Mouse (Mus musculus) limb, embryonic 10.5 days (tissue): ENCODE measurements around the gene Krtap10-10. TPM values are rescaled to one million over a fixed set of nuclear protein-coding genes. Genes with fewer than 3 reads are reported as not detected.
A peak's percentile ranks its signal among the peaks of the same experiment; 100 is the strongest.

Source experiments
- DNase-seq: peaks from one replicate; pipeline ENCODE4 v3.0.0-alpha.2; 2017; ENCODE audit warnings: low spot score
- H3K27ac ChIP-seq: fragments of 300-500 bp; sonication (generic); 2 replicates; pipeline ENCODE4 v1.5.1; 2016; ENCODE audit warnings: mild to moderate bottlenecking
- H3K27me3 ChIP-seq: fragments of 300-500 bp; sonication (generic); 2 replicates; pipeline ENCODE4 v1.6.1; 2016; ENCODE audit warnings: low read depth, mild to moderate bottlenecking; ENCODE audit not compliant: poor library complexity, severe bottlenecking
- H3K36me3 ChIP-seq: fragments of 300-500 bp; sonication (generic); 2 replicates; pipeline ENCODE4 v1.6.1; 2016; ENCODE audit warnings: mild to moderate bottlenecking, moderate library complexity
- H3K4me1 ChIP-seq: fragments of 300-500 bp; sonication (generic); 2 replicates; pipeline ENCODE4 v1.6.1; 2016
- H3K4me3 ChIP-seq: fragments of 300-500 bp; sonication (generic); 2 replicates; pipeline ENCODE4 v1.5.1; 2016; ENCODE audit warnings: mild to moderate bottlenecking, moderate library complexity
- H3K9me3 ChIP-seq: fragments of 300-500 bp; sonication (generic); replicated peaks from 2 replicates; pipeline ENCODE4 v1.6.1; 2016; ENCODE audit warnings: mild to moderate bottlenecking
- WGBS: fragments of 180-500 bp; shearing (Covaris S2); methylation state at CpG from one replicate; pipeline ENCODE4 v1.1.7; 2016; 5-methylcytosine and 5-hydroxymethylcytosine counted together
- polyA plus RNA-seq: library from polyadenylated mRNA; unstranded; fragments of >200 nt; fragmentation: Nextera tagmentation; extraction: Ambion mirVana; gene quantifications from 2 replicates; pipeline ENCODE4 v1.2.1, GENCODE M21; 2016

Gene Krtap10-10
- polyA plus RNA-seq, 1 experiment from 2014 or later = not detected

DNA sequence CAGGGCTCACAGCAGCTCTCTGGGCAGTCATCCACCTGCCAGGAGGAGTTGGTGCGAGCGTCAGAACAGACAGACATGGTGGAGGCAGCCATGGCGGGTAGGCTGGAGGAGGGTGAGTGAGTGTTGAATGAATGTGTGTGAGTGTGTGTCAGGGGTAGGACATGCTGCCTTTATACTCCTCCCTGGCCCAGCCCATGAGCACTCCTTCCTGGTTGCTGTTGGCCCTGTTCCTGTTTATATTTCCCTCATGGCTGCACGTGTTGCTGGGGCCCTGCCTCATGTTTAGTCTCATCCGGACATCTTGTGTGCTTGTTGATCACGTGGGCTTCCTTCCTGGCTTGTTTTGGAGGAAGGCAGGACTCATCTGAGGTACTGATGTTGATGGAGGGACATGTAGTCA, 8.8 kb upstream of the Krtap10-10 start, which contains the start of gene Krtap10-4:
Krtap10-4 (minus strand) TSS at position 145 of the 400 bp plus-strand sequence.
- Histone ChIP-seq H3K27ac (no peak within 1 kb of the TSS), H3K4me1 (0 out of 2 replicates have a peak, but pooled peaks cover 3% of the 10 kb centered on the region), H3K36me3 (no peaks in the 10 kb centered on the region), H3K27me3 (no peaks in the 10 kb centered on the region), H3K9me3 (no peaks in the 10 kb centered on the region), H3K4me3 (no peak within 1 kb of the TSS)
- 84% methylated on average over 6 of the region's 6 CpGs for WGBS
- no peak for DNase-seq

DNA sequence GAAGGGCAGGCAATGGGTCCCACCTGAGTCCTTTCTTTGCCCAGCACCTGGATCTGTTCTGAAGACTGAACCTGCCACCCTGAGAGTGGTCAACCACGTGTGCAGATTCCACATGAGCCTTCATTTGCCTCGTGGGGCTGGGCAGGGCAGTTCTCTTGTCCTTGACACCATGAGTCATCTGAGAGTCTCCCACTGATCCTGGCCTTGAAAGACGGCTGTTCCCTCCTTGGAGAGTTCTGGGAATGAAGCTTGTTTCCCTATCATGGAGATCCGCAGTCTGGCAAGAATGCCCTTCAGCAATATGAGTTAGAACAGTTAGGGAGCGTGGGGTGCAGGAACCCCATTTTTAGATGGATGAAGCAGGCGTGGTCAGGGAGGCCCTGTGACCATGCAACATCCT, 3.3 kb downstream of the Krtap10-10 start:
- no peaks in the 10 kb centered on the region for H3K36me3 ChIP-seq
- 86% methylated on average over 6 of the region's 6 CpGs for WGBS
- no peak overlapping the region for H3K27ac ChIP-seq
- H3K27me3 ChIP-seq = no peaks in the 10 kb centered on the region
- DNase-seq = no peak
- no peaks in the 10 kb centered on the region for H3K4me1 ChIP-seq
- H3K9me3 ChIP-seq = no peaks in the 10 kb centered on the region; the same call in 1 of the 2 replicates
- H3K4me3 ChIP-seq = no peak overlapping the region

DNA sequence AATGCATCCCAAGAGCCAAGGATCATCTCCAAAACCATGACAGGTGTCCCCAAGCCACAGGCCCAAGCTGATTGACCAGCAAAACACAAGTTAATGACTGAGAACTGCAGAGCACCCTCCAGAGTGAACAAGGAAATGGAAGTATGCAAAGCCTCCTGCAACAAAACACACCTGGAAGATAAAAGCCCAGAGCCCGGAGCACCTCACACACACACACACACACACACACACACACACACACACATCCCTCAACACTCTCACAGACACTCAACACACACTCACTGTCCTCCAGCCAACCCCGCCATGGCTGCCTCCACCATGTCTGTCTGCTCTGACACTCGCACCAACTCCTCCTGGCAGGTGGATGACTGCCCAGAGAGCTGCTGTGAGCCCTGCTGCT, 10.8 kb downstream of the Krtap10-10 start, which contains the start of gene Gm36176:
Gm36176 (plus strand) TSS at position 301 of the 400 bp plus-strand sequence.
- Histone ChIP-seq H3K4me3 (no peak within 1 kb of the TSS), H3K36me3 (no peaks in the 10 kb centered on the region), H3K9me3 (no peaks in the 10 kb centered on the region; the same call in 1 of the 2 replicates), H3K4me1 (no peaks in the 10 kb centered on the region), H3K27me3 (no peaks in the 10 kb centered on the region), H3K27ac (no peak within 1 kb of the TSS)
- no peak for DNase-seq
- 73% methylated on average over 3 of the region's 3 CpGs for WGBS

DNA sequence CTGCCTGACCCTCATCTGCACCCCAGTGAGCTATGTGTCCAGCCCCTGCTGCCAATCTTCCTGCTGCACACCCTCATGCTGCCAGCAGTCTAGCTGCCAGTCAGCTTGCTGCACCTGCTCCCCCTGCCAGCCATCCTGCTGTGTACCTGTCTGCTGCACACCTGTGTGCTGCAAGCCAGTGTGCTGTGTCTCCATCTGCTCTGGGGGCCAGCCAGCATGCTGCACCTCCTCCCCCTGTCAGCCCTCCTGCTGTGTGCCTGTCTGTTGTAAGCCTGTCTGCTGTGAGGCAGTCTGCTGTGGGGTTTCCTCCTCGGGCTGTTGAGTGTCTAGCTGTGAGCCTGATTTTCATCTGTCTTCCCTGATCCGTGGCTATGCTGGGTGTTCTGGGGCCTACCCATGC, 11.2 kb downstream of the Krtap10-10 start:
- Histone ChIP-seq H3K27ac (no peak overlapping the region), H3K4me3 (no peak overlapping the region), H3K27me3 (no peaks in the 10 kb centered on the region), H3K36me3 (no peaks in the 10 kb centered on the region), H3K9me3 (no peaks in the 10 kb centered on the region; the same call in 1 of the 2 replicates), H3K4me1 (no peaks in the 10 kb centered on the region)
- DNase-seq = no peak
- WGBS = 26% methylated on average over 2 of the region's 2 CpGs

DNA sequence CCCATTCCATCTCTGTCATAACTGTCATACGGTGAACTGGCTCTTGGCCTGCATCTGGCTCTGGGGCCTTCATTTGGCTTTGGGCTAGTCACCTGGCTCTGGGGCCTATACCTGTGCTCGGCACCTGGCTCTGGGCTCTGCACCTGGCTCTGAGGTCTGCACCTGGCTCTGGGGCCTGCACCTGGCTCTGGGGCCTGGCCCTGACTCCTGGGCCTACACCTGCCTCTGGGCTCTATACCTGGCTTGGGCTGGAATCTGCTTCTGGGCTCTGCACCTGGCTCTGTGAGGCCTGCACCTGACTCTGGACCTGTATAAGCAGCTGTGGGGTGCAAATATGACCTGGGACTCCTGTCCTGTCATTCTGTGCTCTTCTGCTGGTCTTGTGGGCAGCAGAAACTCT, 11.8 kb downstream of the Krtap10-10 start:
- Histone ChIP-seq H3K27me3 (no peaks in the 10 kb centered on the region), H3K9me3 (no peaks in the 10 kb centered on the region; the same call in 1 of the 2 replicates), H3K27ac (no peak overlapping the region), H3K36me3 (no peaks in the 10 kb centered on the region), H3K4me1 (no peaks in the 10 kb centered on the region), H3K4me3 (no peak overlapping the region)
- 90% methylated on average over 2 of the region's 2 CpGs for WGBS
- no peak for DNase-seq

DNA sequence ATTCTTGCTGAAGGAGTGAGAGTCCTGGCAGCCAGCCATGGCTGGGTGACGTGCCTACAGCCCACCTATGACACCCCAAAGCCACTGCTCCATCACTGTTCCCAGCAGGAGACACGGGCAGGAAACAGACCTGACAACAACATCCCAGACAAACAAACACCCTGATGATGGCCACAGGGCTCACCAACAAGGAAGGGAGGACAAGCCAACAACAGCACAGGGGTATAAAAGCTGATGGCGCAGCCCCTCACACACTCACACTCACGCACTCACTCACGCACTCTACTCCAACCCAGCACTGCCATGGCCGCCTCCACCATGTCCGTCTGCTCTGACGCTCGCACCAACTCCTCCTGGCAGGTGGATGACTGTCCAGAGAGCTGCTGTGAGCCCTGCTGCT, 16.8 kb downstream of the Krtap10-10 start, which contains the start of gene Gm10318:
Gm10318 (plus strand) TSS at position 301 of the 400 bp plus-strand sequence.
- H3K4me1 ChIP-seq = 0 out of 2 replicates have a peak, but pooled peaks cover 2% of the 10 kb centered on the region
- no peaks in the 10 kb centered on the region for H3K9me3 ChIP-seq
- WGBS = 74% methylated on average over 9 of the region's 9 CpGs
- DNase-seq = no peak
- H3K27ac ChIP-seq = no peak within 1 kb of the TSS
- H3K27me3 ChIP-seq = no peaks in the 10 kb centered on the region
- H3K36me3 ChIP-seq = no peaks in the 10 kb centered on the region
- no peak within 1 kb of the TSS for H3K4me3 ChIP-seq

DNA sequence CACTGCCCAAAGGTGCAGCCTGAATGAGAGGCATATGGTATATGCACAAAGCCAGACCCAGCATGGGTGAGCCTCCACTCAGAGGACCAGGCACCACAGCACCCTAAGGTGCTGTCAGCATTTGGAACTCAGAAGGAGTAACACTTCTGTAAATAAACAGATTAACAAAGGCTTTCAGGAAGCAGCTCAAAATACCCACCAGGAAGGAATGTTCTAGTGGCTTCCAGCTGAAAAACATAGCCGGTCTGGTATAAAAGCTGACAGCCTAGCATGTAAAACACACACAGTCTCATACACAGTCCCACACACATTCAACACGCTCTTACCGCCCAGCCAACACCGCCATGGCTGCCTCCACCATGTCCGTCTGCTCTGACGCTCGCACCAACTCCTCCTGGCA, 25.9 kb downstream of the Krtap10-10 start, which contains the start of gene Gm3285:
Gm3285 (plus strand) TSS at position 301 of the 400 bp plus-strand sequence.
- Histone ChIP-seq H3K4me1 (peaks cover 13% of the 10 kb centered on the region), H3K27me3 (no peaks in the 10 kb centered on the region), H3K9me3 (no peaks in the 10 kb centered on the region), H3K4me3 (no peak within 1 kb of the TSS), H3K36me3 (no peaks in the 10 kb centered on the region), H3K27ac (no peak within 1 kb of the TSS)
- 57% methylated on average over 7 of the region's 7 CpGs for WGBS
- DNase-seq = no peak

DNA sequence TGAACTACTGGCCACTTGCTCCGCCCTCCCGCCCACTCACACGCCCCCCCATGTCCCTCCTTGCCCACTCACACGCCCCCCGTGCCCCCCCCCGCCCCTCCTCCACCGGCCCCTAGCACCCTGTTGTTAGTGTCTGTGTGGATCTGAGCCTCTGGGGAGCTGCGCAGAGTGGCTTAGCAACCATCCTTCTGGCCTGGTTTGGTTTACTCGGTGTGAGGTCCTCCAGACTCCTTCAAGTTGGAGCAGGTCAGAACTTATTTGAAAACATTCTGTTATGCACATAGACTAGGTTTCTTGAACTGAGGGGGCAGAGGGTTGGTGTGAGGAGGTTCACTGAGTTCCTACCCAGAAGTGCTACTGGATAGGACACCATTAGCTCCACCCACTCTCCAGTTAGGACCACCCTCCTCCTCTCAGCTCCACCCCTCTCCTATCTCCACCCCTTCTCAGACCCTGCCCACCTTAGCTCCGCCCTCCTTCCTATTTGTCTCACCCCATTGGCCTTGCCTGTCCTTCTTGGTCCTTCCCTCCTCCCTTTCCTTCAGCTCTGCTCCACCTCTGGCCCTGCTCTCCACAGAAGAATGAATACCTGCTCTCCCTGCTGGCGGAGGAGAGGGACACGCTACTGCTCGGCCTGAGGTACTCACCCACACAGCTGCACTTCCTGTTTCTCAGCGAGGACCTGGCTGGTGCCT, 28.5 kb downstream of the Krtap10-10 start:
- peak; percentile 43 for DNase-seq
- H3K36me3 ChIP-seq = no peaks in the 10 kb centered on the region
- H3K9me3 ChIP-seq = no peaks in the 10 kb centered on the region
- H3K27me3 ChIP-seq = no peaks in the 10 kb centered on the region
- peaks cover 13% of the 10 kb centered on the region for H3K4me1 ChIP-seq
- 33% methylated on average over 14 of the region's 14 CpGs for WGBS
- 0 out of 2 replicates have a peak overlapping the region, but pooled peaks have one; percentile 7 for H3K27ac ChIP-seq
- H3K4me3 ChIP-seq = peak overlapping the region; percentile 36

DNA sequence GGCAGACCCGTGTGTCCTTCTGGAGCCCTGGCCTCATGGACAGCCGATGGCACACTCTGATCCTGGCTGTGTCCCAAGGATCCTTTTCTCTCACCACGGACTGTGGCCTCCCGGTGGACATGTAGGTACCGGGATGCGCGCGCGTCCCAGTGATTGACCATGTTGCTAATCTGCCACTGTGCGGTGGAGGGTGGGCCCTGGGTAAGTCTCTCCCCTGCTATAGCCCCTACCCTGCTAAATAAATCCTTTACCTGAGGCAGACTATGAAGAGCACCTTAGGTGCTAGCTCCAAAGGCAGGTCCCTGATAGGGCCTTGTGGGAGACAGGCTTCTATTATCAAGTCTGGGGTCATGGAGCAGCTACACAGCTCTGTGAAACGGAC, 29.0 kb downstream of the Krtap10-10 start:
- Histone ChIP-seq H3K27ac (0 out of 2 replicates have a peak overlapping the region, but pooled peaks have one; percentile 7), H3K36me3 (no peaks in the 10 kb centered on the region)
- WGBS = 29% methylated on average over 11 of the region's 11 CpGs

DNA sequence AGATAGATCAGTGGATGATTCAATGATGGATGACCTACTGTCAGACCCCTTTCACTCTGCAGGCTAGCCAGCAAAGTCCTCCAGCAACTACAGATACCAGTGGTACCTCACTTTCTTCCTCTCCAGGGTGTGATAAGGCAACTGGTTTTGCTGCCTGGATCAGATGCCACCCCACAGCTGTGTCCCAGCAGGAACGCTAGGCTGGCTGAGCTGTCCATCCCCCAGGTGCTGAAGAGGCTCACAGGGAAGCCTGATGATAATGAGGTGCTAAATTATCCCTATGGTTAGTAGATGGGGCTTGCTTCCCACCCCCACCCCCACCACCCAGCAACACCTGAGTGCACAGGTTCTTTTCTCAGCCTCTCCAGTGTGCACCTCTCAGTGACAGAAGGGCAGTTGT, 31.8 kb downstream of the Krtap10-10 start:
- H3K27me3 ChIP-seq = no peaks in the 10 kb centered on the region
- 11% methylated on average over 1 of the region's 1 CpGs for WGBS
- H3K9me3 ChIP-seq = no peaks in the 10 kb centered on the region
- H3K27ac ChIP-seq = no peak overlapping the region
- peaks cover 13% of the 10 kb centered on the region for H3K4me1 ChIP-seq
- peak; percentile 40 for DNase-seq
- H3K36me3 ChIP-seq = no peaks in the 10 kb centered on the region
- H3K4me3 ChIP-seq = no peak overlapping the region

More for the DNA sequence above, 29.0 kb downstream of the Krtap10-10 start:
- peak; percentile 41 for DNase-seq
- Histone ChIP-seq H3K4me1 (peaks cover 13% of the 10 kb centered on the region), H3K4me3 (peak overlapping the region; percentile 36), H3K9me3 (no peaks in the 10 kb centered on the region), H3K27me3 (no peaks in the 10 kb centered on the region)

DNA sequence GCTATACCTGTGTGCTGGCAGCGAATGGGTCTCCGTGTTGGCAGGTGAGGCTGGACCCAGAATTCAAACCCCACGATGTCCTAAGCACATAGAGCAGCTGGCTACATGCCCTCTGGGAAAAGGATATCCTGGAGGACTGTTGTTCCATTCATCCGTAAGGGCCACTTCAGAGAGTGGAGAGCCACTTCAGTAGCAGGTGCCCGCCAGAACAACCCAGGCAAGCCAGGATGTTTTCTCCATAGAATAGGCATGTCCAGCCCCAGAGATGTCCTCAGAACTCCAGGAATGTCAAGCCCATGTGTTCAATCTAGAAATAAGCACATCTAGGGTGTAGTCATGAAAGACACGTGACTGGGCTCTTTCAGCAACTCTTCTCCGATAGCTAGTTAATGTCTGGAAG, 33.9 kb downstream of the Krtap10-10 start:
- Histone ChIP-seq H3K27ac (no peak overlapping the region), H3K36me3 (no peaks in the 10 kb centered on the region), H3K27me3 (no peaks in the 10 kb centered on the region), H3K4me1 (peaks cover 4% of the 10 kb centered on the region), H3K4me3 (no peak overlapping the region), H3K9me3 (no peaks in the 10 kb centered on the region)
- 89% methylated on average over 7 of the region's 7 CpGs for WGBS
- no peak for DNase-seq

DNA sequence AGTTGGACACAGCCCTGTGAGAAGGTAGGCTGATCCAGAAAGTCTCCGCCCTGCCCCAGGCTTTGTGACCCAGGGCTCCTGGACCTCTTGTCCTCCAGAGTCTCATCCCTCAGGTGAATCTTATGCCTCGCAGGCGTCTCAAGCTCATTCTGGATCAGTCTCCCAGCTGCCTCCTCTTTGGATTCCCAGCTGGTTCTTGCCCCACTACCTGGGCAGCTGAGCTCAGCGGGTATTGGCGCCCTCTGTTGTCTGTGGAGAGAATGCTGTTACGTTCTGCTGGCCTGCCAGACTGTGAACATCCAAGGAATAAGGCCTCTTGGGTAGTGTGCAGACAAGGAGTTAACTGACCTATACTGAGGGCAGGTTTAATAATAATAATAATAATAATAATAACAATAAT, 43.2 kb downstream of the Krtap10-10 start:
- H3K4me3 ChIP-seq = no peak overlapping the region
- H3K27me3 ChIP-seq = no peaks in the 10 kb centered on the region
- no peak overlapping the region for H3K27ac ChIP-seq
- WGBS = 67% methylated on average over 6 of the region's 6 CpGs
- H3K36me3 ChIP-seq = no peaks in the 10 kb centered on the region
- no peaks in the 10 kb centered on the region for H3K9me3 ChIP-seq
- no peak for DNase-seq
- 0 out of 2 replicates have a peak, but pooled peaks cover 7% of the 10 kb centered on the region for H3K4me1 ChIP-seq

DNA sequence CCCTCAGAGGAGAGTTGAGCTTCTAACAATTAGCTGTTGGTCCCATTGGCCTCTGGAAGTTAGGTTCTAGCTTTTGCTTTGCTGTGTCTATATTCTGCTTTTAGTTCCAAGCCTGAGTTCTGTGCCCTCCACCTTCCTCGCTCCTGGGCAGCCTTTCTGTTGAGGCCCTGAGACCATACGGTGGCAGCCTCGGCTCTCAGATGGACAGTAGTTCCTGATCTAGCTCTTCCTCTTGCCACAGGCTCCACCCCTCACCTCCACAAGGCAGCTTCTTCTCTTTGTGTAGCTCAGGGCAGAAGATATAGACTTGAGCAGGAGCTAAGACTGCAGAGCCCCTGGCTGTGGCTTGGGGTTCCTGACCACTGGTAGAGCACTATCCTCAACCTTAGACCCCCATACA, 44.6 kb downstream of the Krtap10-10 start:
- H3K27me3 ChIP-seq = no peaks in the 10 kb centered on the region
- no peak for DNase-seq
- H3K9me3 ChIP-seq = no peaks in the 10 kb centered on the region
- H3K4me3 ChIP-seq = no peak overlapping the region
- WGBS = 80% methylated on average over 3 of the region's 3 CpGs
- no peak overlapping the region for H3K27ac ChIP-seq
- H3K4me1 ChIP-seq = 0 out of 2 replicates have a peak, but pooled peaks cover 5% of the 10 kb centered on the region
- no peaks in the 10 kb centered on the region for H3K36me3 ChIP-seq
